Mouse (Mus musculus): ENCODE data around the gene Lmnb2. TPM values are rescaled to one million over a fixed set of nuclear protein-coding genes. Genes with fewer than 3 reads are reported as not detected.

Lmnb2 gene
- polyA plus RNA-seq, 1 experiment from 2014 or later, result 21.6 TPM

DNA sequence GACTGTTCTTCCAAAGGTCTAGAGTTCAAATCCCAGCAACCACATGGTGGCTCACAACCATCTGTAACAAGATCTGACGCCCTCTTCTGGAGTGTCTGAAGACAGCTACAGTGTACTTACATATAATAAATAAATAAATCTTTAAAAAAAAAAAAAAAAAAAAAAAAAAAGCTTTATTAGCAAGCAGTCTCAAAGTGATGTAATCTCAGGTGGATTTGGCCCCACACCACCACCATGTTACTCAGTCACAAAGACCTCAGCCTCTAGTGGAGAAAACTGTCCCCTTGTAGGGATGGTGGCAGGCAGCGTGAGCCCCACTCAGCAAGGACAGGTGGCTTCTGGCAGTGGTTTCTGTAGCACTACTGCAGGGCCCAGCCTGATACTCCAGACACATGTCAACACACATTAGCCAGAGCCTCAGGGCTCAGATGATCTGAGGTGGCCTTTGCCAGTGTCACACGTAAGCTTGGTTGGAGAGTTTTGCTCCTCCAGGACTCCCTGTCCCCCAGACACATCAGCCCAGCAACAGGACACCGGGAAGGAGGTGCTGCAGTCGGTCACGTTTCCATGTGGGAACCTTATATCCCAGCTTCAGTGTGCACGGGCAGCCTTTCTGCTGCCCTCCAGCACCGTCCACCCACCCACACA lies 4.6 kb downstream of the Lmnb2 start:
- Histone ChIP-seq H3K9ac (ENCODE audit: low read depth, low read length) (0 out of 2 replicates have a peak overlapping the region, but pooled peaks have one; percentile 5), H3K4me2 (ENCODE audit: low read depth, low read length) (no peak overlapping the region), H3K27me3 (replicated peaks; ENCODE audit: control insufficient read depth, insufficient read depth, low read length) (no peaks in the 10 kb centered on the region), H3K4me1 (ENCODE audit: control insufficient read depth, insufficient read depth, low read length) (peaks cover 9% of the 10 kb centered on the region; the same call in 1 of the 2 replicates), H3K27ac (replicated peaks; ENCODE audit: low read depth, low read length) (peak overlapping the region; percentile 52; the same call in 1 of the 2 replicates), H3K4me3 (ENCODE audit: low read depth, low read length) (no peak overlapping the region), H3K9me3 (ENCODE audit: control insufficient read depth, low read length) (no peaks in the 10 kb centered on the region), H3K36me3 (ENCODE audit: control insufficient read depth, insufficient read depth, low read length) (peaks cover 58% of the 10 kb centered on the region)
- WGBS, result 86% methylated on average over 7 of the region's 8 CpGs
- DNase-seq (ENCODE audit: low spot score), result no peak
- ATAC-seq (ENCODE audit: low read depth), result no peak

DNA sequence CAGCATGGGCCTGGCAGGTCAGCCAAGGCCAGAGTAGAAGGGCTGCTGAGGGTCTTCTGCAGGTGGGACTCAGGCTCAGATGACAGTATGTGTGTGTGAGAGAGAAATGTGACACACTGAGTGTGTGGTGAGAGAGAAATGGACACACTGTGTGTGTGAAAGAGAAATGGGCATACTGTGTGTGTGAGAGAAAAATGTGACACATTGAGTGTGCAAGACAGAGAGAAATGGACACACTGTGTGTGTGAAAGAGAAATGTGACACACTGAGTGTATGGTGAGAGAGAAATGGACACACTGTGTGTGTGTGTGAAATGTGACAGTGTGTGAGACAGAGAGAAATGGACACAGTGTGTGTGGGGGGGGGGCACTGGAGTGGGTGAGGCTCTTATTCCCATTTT lies 6.2 kb downstream of the Lmnb2 start:
- H3K36me3 ChIP-seq (ENCODE audit: control insufficient read depth, insufficient read depth, low read length), result peaks cover 73% of the 10 kb centered on the region
- H3K4me1 ChIP-seq (ENCODE audit: control insufficient read depth, insufficient read depth, low read length), result 0 out of 2 replicates have a peak, but pooled peaks cover 3% of the 10 kb centered on the region
- H3K9me3 ChIP-seq (ENCODE audit: control insufficient read depth, low read length), result no peaks in the 10 kb centered on the region
- H3K27ac ChIP-seq (replicated peaks; ENCODE audit: low read depth, low read length), result no peak overlapping the region
- H3K27me3 ChIP-seq (replicated peaks; ENCODE audit: control insufficient read depth, insufficient read depth, low read length), result no peaks in the 10 kb centered on the region
- H3K9ac ChIP-seq (ENCODE audit: low read depth, low read length), result no peak overlapping the region
- ATAC-seq (ENCODE audit: low read depth) (no peak), DNase-seq (ENCODE audit: low spot score) (no peak)
- no peak overlapping the region for H3K4me3 ChIP-seq (ENCODE audit: low read depth, low read length)
- no peak overlapping the region for H3K4me2 ChIP-seq (ENCODE audit: low read depth, low read length)

GRCm38 (mm10) chr10:80911354-80911753 lies 6.7 kb downstream of the Lmnb2 start:
- DNase-seq (ENCODE audit: low spot score), result peak; percentile 66
- Histone ChIP-seq H3K27me3 (replicated peaks; ENCODE audit: control insufficient read depth, insufficient read depth, low read length) (no peaks in the 10 kb centered on the region), H3K9ac (ENCODE audit: low read depth, low read length) (no peak overlapping the region), H3K4me1 (ENCODE audit: control insufficient read depth, insufficient read depth, low read length) (no peaks in the 10 kb centered on the region), H3K4me3 (ENCODE audit: low read depth, low read length) (no peak overlapping the region), H3K36me3 (ENCODE audit: control insufficient read depth, insufficient read depth, low read length) (peaks cover 75% of the 10 kb centered on the region), H3K4me2 (ENCODE audit: low read depth, low read length) (no peak overlapping the region), H3K9me3 (ENCODE audit: control insufficient read depth, low read length) (no peaks in the 10 kb centered on the region), H3K27ac (replicated peaks; ENCODE audit: low read depth, low read length) (no peak overlapping the region)
- WGBS, result 83% methylated on average over 4 of the region's 4 CpGs
- peak; percentile 42; the same call in 1 of the 2 replicates for ATAC-seq (ENCODE audit: low read depth)

- Histone ChIP-seq H3K9ac (ENCODE audit: low read depth, low read length) (no peak overlapping the region), H3K9me3 (ENCODE audit: control insufficient read depth, low read length) (no peaks in the 10 kb centered on the region), H3K4me1 (ENCODE audit: control insufficient read depth, insufficient read depth, low read length) (no peaks in the 10 kb centered on the region), H3K4me2 (ENCODE audit: low read depth, low read length) (no peak overlapping the region), H3K36me3 (ENCODE audit: control insufficient read depth, insufficient read depth, low read length) (peaks cover 81% of the 10 kb centered on the region), H3K27me3 (replicated peaks; ENCODE audit: control insufficient read depth, insufficient read depth, low read length) (no peaks in the 10 kb centered on the region), H3K4me3 (ENCODE audit: low read depth, low read length) (no peak overlapping the region), H3K27ac (replicated peaks; ENCODE audit: low read depth, low read length) (no peak overlapping the region)
- WGBS, result 91% methylated on average over 22 of the region's 22 CpGs
- no peak for DNase-seq (ENCODE audit: low spot score)
- no peak for ATAC-seq (ENCODE audit: low read depth)
Measured at GRCm38 (mm10) chr10:80909375-80910162, 8.5 kb downstream of the Lmnb2 start.

DNA sequence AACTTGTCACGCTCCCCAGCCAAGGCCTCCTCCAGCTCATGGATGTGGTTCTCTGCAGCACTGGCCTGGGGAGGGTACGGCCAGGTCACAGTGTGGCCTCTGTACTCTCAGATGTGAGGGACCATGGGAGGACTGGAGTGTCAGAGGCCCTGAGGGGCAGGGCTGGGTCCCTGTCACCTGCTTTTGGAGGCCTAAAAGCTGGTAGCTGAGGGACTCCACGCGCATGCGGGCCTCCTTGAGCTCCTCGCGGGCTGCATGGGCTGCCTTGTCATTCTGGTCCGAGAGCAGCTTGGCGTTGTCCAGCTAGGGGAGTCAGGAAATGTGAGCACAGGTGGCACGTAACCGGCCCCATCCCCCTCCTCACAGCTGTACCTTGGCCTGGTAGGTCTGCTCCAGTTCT lies 13.3 kb downstream of the Lmnb2 start:
- no peaks in the 10 kb centered on the region for H3K9me3 ChIP-seq (ENCODE audit: control insufficient read depth, low read length)
- H3K4me1 ChIP-seq (ENCODE audit: control insufficient read depth, insufficient read depth, low read length), result peaks cover 2% of the 10 kb centered on the region
- no peak overlapping the region for H3K27ac ChIP-seq (replicated peaks; ENCODE audit: low read depth, low read length)
- H3K9ac ChIP-seq (ENCODE audit: low read depth, low read length), result peak overlapping the region; percentile 25; the same call in 1 of the 2 replicates
- no peak for ATAC-seq (ENCODE audit: low read depth)
- 86% methylated on average over 11 of the region's 11 CpGs for WGBS
- no peak overlapping the region for H3K4me3 ChIP-seq (ENCODE audit: low read depth, low read length)
- DNase-seq (ENCODE audit: low spot score), result no peak
- peaks cover 71% of the 10 kb centered on the region for H3K36me3 ChIP-seq (ENCODE audit: control insufficient read depth, insufficient read depth, low read length)
- no peak overlapping the region for H3K4me2 ChIP-seq (ENCODE audit: low read depth, low read length)
- H3K27me3 ChIP-seq (replicated peaks; ENCODE audit: control insufficient read depth, insufficient read depth, low read length), result no peaks in the 10 kb centered on the region

- H3K27me3 ChIP-seq (replicated peaks; ENCODE audit: control insufficient read depth, insufficient read depth, low read length), result no peaks in the 10 kb centered on the region
- peaks cover 70% of the 10 kb centered on the region for H3K36me3 ChIP-seq (ENCODE audit: control insufficient read depth, insufficient read depth, low read length)
- H3K9me3 ChIP-seq (ENCODE audit: control insufficient read depth, low read length), result no peaks in the 10 kb centered on the region
- H3K9ac ChIP-seq (ENCODE audit: low read depth, low read length), result peak overlapping the region; percentile 25; the same call in 1 of the 2 replicates
- no peak overlapping the region for H3K27ac ChIP-seq (replicated peaks; ENCODE audit: low read depth, low read length)
- DNase-seq (ENCODE audit: low spot score), result no peak
- no peak overlapping the region for H3K4me3 ChIP-seq (ENCODE audit: low read depth, low read length)
- ATAC-seq (ENCODE audit: low read depth), result no peak
- H3K4me2 ChIP-seq (ENCODE audit: low read depth, low read length), result no peak overlapping the region
- H3K4me1 ChIP-seq (ENCODE audit: control insufficient read depth, insufficient read depth, low read length), result peaks cover 8% of the 10 kb centered on the region
- 91% methylated on average over 28 of the region's 28 CpGs for WGBS
Measured at GRCm38 (mm10) chr10:80904004-80904693, 13.9 kb downstream of the Lmnb2 start.

DNA sequence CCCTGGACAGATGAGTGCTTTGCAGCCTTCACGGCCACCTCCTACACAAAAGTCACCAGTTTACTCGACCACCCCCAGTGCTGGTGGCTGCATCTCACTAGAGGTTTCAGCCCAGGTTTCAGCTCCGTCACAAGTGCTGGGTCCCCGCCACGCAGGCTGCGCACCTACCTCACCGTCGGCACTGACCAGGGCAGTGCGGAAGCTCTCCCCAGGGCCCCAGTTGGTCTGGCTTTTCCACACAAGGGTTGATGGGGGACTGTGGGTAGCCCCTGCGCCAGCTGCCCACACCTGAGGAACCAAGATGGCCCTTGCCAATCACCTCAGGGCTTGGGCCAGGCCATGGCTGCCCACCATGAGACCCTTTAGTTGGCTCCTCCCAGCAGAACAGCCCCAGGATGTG lies 14.8 kb downstream of the Lmnb2 start:
- Histone ChIP-seq H3K27ac (replicated peaks; ENCODE audit: low read depth, low read length) (no peak overlapping the region), H3K9ac (ENCODE audit: low read depth, low read length) (no peak overlapping the region), H3K9me3 (ENCODE audit: control insufficient read depth, low read length) (no peaks in the 10 kb centered on the region), H3K27me3 (replicated peaks; ENCODE audit: control insufficient read depth, insufficient read depth, low read length) (no peaks in the 10 kb centered on the region), H3K4me2 (ENCODE audit: low read depth, low read length) (no peak overlapping the region), H3K36me3 (ENCODE audit: control insufficient read depth, insufficient read depth, low read length) (peaks cover 68% of the 10 kb centered on the region), H3K4me3 (ENCODE audit: low read depth, low read length) (no peak overlapping the region), H3K4me1 (ENCODE audit: control insufficient read depth, insufficient read depth, low read length) (peaks cover 10% of the 10 kb centered on the region)
- ATAC-seq (ENCODE audit: low read depth) (no peak), DNase-seq (ENCODE audit: low spot score) (no peak)
- 95% methylated on average over 10 of the region's 10 CpGs for WGBS

DNA sequence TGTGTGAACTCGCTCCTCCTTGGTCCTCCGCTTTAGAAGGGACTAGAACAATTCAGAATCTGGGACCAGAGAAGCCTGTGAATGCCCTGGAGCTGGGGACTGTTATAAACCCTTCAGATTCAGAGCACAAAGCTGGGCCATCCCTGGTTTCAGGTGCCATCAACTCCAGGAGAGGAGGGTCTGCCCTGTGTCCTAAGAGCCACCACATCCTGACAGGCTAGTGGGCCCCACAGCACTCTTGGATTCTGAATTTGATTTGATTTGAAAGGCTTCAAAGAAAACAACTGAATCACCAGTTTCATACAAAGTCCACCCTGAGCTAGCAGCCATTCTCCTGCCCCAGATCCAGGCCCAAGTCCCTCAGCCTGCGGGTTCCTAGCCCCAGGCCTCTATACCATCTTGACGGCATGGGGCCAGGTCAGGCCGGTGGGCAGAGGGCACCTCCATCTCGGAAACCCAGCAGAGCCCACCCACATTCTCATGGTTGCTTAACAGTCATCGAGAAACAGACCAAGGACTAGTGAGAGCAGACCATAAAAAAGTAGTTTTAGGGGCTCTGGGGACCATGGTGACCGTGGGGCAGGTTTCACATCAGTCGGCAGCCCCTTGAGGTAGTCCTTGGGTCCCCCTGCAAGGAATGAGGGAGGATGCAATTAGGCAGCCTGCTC lies 15.6 kb downstream of the Lmnb2 start:
- WGBS, result 92% methylated on average over 9 of the region's 9 CpGs
- Histone ChIP-seq H3K27ac (replicated peaks; ENCODE audit: low read depth, low read length) (no peak overlapping the region), H3K36me3 (ENCODE audit: control insufficient read depth, insufficient read depth, low read length) (peaks cover 60% of the 10 kb centered on the region), H3K4me2 (ENCODE audit: low read depth, low read length) (no peak overlapping the region), H3K4me1 (ENCODE audit: control insufficient read depth, insufficient read depth, low read length) (peaks cover 10% of the 10 kb centered on the region), H3K9ac (ENCODE audit: low read depth, low read length) (no peak overlapping the region), H3K4me3 (ENCODE audit: low read depth, low read length) (no peak overlapping the region), H3K9me3 (ENCODE audit: control insufficient read depth, low read length) (no peaks in the 10 kb centered on the region), H3K27me3 (replicated peaks; ENCODE audit: control insufficient read depth, insufficient read depth, low read length) (no peaks in the 10 kb centered on the region)
- no peak for ATAC-seq (ENCODE audit: low read depth)
- no peak for DNase-seq (ENCODE audit: low spot score)
